Mouse (Mus musculus): Measurements from ENCODE around the gene Irf6.

DNA sequence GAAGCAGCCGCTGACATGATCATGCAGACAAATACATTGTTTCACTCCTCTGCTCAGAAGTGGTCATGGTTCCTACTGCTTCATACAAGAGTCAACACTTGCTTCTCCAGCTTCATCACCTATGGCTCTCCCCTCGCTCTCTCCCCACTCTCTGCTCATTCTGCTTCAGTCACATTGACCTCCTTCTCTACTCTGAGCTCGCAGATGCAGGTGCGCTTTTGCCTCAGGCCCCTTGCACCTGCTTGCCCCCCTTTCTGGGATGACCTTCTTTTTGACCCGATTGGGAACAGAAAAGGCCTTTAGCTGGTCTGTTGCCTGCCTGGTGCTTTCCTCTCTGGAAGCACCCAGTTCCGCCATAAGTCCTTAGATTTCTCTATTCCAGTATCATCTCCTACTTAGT lies 8.4 kb upstream of the Irf6 start:
- TF ChIP-seq POLR2A (IDR thresholded peaks at IDR 0.05; ENCODE audit: borderline replicate concordance, low read depth, low read length) (no peak), CTCF (IDR thresholded peaks at IDR 0.05; ENCODE audit: low read depth, low read length) (no peak)

All from bone marrow macrophage, adult 2 months (primary cell).